Comparison of ENCODE assay signal across 8 mouse cellular contexts in genomic region chr6:125600036-125600558, GRCm38 (mm10). TPM values are rescaled to one million over a fixed set of nuclear protein-coding genes. Genes with fewer than 3 reads are reported as not detected.
DNase-seq lines count a peak whose midpoint lies in the region; TF ChIP-seq lines count a peak whose summit lies in the region.

No protein-coding gene starts in this region.

- WGBS in lung, adult 2 months = 34% methylated on average over 9 of the region's 9 CpGs

- no peak for TF ChIP-seq POLR2A in lung, adult 2 months (IDR thresholded peaks at IDR 0.05; ENCODE audit: borderline replicate concordance, extremely low read depth, low read depth, low read length)

- DNase-seq in B cell, adult 2 months = peak; percentile 79 to 80
- DNase-seq in ZHBTc4 (ENCODE audit: low read depth, low spot score) = peak; percentile 88
- DNase-seq in cerebellum, postnatal 4 days (ENCODE audit: low spot score in 2 of 2) = peak; percentile 55 to 82
- DNase-seq in gastrocnemius, postnatal 10 days = peak; percentile 71
- peak; percentile 73 to 82 for DNase-seq in kidney, postnatal 25 days
- peak; percentile 76 for DNase-seq in lung, adult 2 months
- DNase-seq in retina, adult 2 months (ENCODE audit: low read depth, low spot score) = peak; percentile 30
- peak; percentile 44 for DNase-seq in urinary bladder, adult 2 months (ENCODE audit: low spot score)

- H3K4me3 ChIP-seq in lung, adult 2 months (replicated peaks; ENCODE audit: extremely low read depth, low read depth, low read length) = no peak overlapping the region

- TF ChIP-seq CTCF in lung, adult 2 months (IDR thresholded peaks at IDR 0.05; ENCODE audit: insufficient read depth, low read length) = peak; percentile 94

- H3K4me1 ChIP-seq in lung, adult 2 months (ENCODE audit: control insufficient read depth, insufficient read depth, low read length) = peaks cover 6% of the 10 kb centered on the region

RNA-seq across cellular contexts. Expression of gene Vwf, which starts 53.5 kb away (rescaled TPM):
- 10 to 100 TPM; 26.5 to 27.6 TPM for total RNA-seq in gastrocnemius, postnatal 10 days (2021)
- 421 and 464 TPM in 2 replicates for polyA plus RNA-seq in lung, adult 2 months (2012; rRNA removed)
- polyA plus RNA-seq in urinary bladder, adult 2 months (2012; rRNA removed) = 37.8 and 57.5 TPM in 2 replicates

Comparison
In these comparisons a context has a peak if more than half of its experiments do, and no peak if none do; other contexts are left out.
1. DNase-seq: peak in every context shown above with its lines; median percentile 88 in ZHBTc4; 80 in B cell, adult 2 months; 78 in kidney, postnatal 25 days; 76 in lung, adult 2 months; 71 in gastrocnemius, postnatal 10 days; 68 in cerebellum, postnatal 4 days; 44 in urinary bladder, adult 2 months; 30 in retina, adult 2 months.